Mouse (Mus musculus): Measurements from ENCODE around the gene S100a16.

DNA sequence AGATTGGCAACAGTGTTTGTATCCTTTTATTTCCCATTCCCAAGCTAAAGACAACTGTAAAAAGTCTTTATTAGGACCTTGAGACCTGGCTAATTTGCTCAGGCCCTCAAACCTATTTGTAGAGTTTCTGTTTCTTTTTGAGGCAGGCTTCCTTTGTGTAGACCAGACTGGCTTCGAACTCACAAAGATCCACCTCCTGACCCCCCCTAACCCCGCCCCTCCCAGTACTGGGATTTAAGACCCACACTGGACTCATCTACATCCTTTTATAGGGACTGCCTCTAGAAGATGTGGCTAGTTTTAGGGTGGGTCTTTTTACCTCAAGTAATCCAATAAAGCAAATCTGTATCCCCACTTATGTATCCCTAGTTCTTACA, 27.3 kb upstream of the S100a16 start:
- no peak for TF ChIP-seq CTCF (IDR thresholded peaks at IDR 0.05; ENCODE audit: insufficient read depth, low read depth, low read length)
- TF ChIP-seq POLR2A (IDR thresholded peaks at IDR 0.05; ENCODE audit: insufficient read depth, low read depth, low read length), result no peak
